Mouse (Mus musculus) gastrocnemius, postnatal 4 days (tissue): ENCODE measurements around the gene Gnptab. TPM values are rescaled to one million over a fixed set of nuclear protein-coding genes. Genes with fewer than 3 reads are reported as not detected.

Experiments used
- DNase-seq, 2 experiments: peaks; one replicate each; pipeline ENCODE4 v3.0.0; 2021 to 2022; ENCODE audit warnings: low spot score in 2 of 2, mixed read lengths in 2 of 2
- total RNA-seq, 2 experiments: library from RNA; stranded (reverse); gene quantifications; 2 replicates each; pipeline ENCODE4 v1.2.3; 2021

Gene Gnptab
- total RNA-seq, 2 experiments from 2014 or later: 14.7 to 14.9 TPM

GRCm38 (mm10) chr10:88376770-88377169 lies 2.2 kb upstream of the Gnptab start:
- peak; percentile 73 to 83 for DNase-seq

GRCm38 (mm10) chr10:88377666-88378065 lies 1.3 kb upstream of the Gnptab start:
- no peak for DNase-seq

DNA sequence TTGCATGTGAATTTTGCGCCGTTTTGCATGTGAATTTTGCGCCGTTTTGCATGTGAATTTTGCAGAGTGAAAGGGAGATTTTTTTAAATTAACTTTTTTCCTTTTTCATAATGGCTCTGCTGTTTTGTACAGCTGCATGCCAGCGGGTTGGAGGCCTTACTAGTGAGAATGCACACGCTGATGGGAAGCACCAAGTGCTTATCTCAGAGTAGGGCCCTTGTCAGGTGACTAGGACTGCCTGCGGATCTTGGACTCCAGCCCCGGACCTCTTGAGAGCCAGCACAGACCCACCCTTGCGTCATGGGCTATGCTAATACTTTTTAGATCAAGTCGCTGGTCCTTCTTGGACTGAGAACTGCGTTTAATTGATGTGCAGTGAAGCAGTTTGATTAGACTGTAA lies 1.1 kb downstream of the Gnptab start:
- no peak for DNase-seq

DNA sequence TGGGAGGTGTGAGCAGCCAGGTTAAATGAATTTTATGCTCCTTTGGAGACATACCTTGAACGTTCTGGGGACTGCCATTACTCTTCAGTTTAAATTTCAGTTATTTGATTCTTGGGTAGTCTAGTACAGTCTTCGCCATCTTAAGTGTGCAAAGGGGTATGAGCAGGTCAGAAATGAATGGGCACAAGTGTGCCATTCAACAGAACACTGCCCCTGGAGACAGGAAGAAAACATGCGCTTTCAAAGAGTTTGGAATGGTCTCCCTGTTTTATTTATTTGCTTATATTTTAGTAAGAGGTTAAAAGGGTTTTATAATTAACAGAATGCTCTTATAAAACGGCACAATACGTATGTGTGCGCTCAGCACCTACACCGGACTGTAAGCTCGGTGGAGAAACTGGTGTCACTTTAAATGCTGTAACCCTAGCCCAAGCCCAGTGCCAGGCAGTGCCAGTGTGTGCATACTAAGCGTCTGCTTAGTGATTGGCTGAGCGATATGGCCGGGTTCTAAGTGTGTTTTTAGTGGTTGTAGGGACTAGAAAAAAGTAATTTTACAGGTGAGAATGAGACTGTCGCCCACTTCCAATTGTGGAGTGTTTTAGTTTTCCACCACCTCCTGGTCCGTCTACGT lies 1.6 kb downstream of the Gnptab start:
- DNase-seq: no peak

- DNase-seq: no peak
Observed at GRCm38 (mm10) chr10:88381286-88381685, 2.4 kb downstream of the Gnptab start.

DNA sequence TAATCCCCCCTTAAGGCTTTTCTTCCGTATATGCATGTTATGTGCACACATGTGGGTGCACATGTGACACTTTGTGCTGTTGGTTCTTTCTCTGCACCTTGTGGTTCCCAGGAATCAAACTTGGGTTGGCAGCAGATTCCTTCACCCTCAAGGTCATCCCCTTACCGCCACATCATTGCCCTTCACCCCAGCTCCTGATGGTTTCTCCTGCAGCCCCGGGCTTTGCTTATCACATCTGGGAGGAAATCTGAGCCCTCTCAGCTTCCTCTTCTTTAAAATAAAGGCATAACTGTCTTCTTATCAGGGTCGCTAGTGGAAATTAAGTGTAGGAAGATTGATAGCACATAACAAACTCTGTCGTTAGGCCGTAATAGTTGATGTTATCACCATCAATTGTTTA lies 3.1 kb downstream of the Gnptab start:
- DNase-seq: no peak

DNA sequence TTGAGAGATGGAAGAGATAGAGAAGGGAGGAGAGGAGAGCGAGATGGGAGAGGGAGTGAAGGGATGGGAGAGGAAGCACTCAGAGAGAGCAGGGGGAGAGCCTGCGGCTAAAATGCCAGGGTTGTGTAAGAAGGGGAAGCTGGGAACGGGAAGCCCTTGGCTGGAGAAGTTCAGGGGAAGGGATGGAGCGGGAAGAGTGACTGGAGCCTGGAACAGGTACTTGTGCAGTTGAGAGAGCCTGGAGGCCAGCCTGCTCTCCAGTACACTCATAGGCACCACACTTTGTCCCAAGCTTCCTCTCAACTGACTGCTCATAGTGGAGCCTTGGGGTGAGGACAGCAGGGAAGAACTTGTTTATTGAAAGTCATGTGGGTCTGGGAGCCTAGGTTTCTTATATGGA lies 4.5 kb downstream of the Gnptab start:
- DNase-seq: no peak

DNA sequence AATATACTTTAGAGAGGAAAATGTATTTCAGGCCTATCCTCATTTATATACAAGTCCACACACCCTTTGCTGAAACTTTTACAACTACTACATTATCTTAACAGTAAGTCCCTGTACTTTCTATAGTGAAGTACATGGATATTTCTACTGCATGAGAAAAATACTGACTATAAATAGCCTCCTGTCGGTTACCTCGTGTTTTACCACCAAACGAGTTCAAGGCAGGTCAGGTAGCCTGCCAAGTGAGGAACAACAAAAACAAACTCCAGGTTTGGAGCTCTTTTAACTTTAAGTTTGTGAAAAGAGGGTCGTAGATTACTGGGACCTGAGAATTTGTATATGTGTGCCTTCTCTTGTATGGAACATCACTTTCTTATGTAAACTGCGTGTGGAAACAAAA lies 5.1 kb downstream of the Gnptab start:
- DNase-seq: no peak

DNA sequence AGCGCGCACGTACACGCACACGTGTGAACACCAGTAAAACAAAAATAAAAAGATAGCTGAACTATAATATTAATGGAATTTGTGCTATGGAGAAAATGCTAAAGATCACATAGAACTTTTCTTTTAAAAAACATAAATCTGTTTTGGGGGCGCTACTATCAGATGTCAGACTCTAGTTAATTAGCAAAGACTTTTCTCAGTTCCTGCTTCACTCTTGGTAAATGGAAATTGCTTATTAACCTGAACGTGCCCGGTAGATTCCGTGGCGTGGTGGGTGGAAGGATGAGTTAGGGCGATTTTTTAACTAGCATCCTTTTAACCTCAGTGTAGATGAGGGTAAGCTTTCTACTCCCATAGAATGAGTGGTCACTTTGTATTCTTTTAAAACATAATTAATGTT lies 6.4 kb downstream of the Gnptab start:
- no peak for DNase-seq

- no peak for DNase-seq
Observed at GRCm38 (mm10) chr10:88385758-88386157, 6.8 kb downstream of the Gnptab start.

DNA sequence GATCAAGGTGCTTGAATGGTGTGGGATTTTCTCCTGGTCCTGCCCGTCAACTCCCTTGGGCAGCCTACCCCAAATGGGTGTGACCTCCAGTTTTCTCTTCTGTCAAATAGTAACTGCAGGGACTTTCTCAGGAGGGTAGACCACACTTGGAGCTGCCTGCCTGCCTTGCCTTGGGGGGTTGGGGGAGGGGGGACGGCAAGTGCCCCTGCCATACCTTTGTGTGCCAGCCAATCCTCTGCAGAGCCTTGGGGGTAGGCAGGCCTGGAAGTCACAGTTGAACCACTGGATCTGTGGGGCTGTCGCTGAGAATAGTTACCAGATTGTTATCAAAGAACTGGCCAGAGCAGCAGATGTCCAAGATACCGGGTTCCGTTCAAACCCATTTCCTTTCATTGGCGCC lies 7.3 kb downstream of the Gnptab start:
- no peak for DNase-seq

GRCm38 (mm10) chr10:88389576-88389975 lies 10.6 kb downstream of the Gnptab start:
- no peak for DNase-seq

- DNase-seq: no peak
Observed at GRCm38 (mm10) chr10:88390096-88390790, 11.3 kb downstream of the Gnptab start.

DNA sequence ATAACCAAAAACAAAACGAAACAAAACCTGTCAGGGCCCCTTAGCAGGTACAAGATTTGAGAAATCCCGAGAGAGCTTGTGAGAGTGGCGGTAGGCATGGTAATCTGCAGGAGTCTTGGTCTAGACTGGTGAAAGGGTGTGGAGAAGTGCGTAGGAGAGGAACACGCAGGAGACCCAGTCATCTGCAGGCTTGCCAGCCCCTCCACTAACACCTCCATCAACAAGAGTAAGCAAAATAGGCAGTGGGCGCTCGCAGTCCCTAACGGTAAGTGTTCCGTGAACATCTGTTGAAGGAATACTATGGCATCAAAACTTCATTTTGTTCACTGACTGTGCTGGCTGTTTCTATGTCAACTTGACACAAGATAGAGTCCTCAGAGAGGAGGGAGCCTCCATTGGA lies 12.6 kb downstream of the Gnptab start:
- DNase-seq: no peak

GRCm38 (mm10) chr10:88392181-88392847 lies 13.4 kb downstream of the Gnptab start:
- no peak for DNase-seq

GRCm38 (mm10) chr10:88398668-88399243 lies 19.8 kb downstream of the Gnptab start:
- DNase-seq: no peak

GRCm38 (mm10) chr10:88399271-88399670 lies 20.3 kb downstream of the Gnptab start:
- no peak for DNase-seq

GRCm38 (mm10) chr10:88403021-88403420 lies 24.1 kb downstream of the Gnptab start:
- DNase-seq: no peak

DNA sequence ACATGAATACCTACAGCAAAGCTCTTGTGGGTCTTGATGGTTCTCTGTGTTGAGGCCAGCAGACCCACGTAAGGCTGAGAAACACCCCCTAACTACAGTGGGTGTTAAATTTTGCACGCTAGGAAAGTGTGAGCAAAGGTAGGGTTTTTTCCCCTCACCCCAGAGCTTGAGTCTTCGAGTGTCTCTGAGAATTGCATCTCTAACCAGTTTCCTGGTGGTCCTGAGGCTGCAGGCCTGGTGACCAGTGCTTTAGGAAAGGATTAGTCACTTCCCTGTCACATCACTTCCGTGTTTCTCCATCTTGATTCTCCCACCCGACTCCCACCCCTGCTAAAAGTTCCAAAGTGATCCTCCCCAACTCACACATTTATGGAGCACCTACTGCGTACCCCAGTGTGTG lies 25.3 kb downstream of the Gnptab start:
- DNase-seq: no peak

DNA sequence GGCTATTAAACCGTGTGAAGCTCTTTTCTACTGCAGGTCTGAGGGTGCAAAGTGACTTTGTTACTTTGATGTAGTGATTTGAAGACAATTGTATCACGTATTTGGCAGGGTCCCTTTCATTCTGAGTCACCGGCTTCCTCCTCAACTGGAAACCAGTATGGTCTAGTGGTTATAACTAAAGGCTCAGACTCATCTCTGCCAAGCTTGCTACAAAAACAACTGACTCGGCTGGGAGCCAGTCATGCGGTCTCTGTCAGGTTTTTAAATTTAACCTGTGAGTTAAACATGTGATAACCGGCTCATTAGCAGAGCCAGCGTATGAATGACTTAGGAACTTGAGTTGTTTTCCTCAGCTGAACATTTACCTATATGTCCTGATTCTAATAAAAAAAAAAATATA lies 26.9 kb downstream of the Gnptab start:
- DNase-seq: no peak

GRCm38 (mm10) chr10:88407875-88408631 lies 29.1 kb downstream of the Gnptab start:
- DNase-seq: no peak
